Mouse (Mus musculus) heart, adult 18-20 months (tissue): ENCODE data around the gene Serpina1e. TPM values are rescaled to one million over a fixed set of nuclear protein-coding genes. Genes with fewer than 3 reads are reported as not detected.
"Not testable (repeated sequence)": the region's sequence is repeated elsewhere in the genome, so short reads cannot be mapped to it uniquely, and the experiment has no call there.

Source experiments
- DNase-seq, 2 experiments: peaks; one replicate each; pipeline ENCODE4 v3.0.0; 2021 to 2022; ENCODE audit warnings: mixed read lengths in 1 of 2
- total RNA-seq, 2 experiments: library from RNA; stranded (reverse); gene quantifications; 2 replicates each; pipeline ENCODE4 v1.2.3; 2021

Gene Serpina1e
- total RNA-seq, 2 experiments from 2014 or later, result 0.30 to 1.4 TPM

DNA sequence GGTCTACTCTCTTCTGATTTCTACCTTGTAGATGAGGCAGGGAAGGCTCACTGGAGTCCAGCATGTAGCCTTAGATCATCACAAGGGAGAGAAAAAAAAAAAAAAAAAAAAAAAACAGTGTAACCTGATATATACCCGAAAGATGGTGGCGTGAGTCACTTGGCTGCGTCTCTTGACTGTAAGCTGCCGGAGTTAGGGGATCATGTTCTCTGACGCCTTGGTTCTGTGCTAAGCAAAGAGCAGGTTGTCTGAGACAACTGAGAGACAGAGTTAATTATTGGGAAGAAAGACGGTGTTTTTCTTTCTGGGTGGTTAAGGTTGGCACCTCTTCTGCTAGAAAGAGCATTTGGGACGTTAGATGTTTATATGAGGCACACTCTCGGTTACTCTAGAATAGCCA lies 4.1 kb upstream of the Serpina1e start:
- no peak for DNase-seq

DNA sequence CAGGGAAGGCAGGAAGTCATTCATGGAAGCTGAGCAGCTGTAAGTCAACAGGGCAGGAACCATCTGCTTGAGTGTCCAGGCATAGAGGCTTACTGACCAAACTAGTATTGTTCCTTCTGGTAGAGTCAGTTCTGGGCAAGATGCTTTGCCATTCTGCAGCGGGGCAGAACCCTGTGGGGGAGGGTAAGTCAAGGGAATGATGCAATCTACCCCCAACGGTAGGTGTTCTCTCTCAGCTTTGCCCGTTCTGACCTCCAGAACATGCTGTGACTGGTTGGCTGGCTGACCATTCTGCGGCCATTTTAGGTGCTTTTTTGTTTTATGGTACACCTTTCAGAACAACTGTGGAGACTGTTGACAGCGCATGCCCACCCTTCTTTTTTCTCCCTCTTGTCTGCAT lies 3.6 kb upstream of the Serpina1e start:
- no peak for DNase-seq

DNA sequence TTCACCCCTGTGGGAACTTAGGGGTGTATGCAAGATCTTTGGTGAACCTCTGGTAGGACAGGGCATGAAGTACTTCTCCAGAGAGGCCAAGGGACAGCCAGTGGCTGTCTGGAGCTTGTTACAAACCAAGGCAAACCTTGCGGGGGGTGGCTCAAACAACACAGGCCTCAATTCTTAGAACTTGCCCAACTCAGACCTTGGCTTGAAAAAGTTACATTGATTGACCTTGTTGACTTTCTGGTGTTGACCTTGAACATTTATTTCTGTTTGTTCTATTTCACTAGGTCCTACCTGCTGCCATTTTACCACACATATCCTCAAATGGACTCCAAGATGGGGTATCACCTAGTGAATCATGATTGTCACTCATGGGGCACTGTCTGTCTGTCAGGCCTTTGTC lies 2.9 kb upstream of the Serpina1e start:
- DNase-seq, result no peak

DNA sequence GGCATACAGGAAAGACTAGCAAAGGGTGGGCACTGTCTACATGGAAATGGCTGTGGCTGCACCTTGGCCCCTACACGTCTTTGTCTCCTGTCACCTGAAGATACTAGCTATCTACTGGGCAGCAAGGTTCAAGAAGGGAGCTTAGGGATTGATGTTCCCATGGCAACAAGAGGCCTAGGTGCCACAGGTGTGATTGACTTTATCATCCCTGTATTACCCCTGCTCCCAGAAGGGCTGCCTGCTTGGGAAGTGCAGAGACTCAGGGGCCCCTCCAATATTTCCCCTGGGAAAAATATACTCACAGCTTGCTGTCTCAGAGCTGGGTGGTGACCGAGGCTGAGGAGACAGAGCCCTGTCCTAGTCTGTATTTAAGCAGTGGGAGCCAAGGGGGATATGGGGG lies 2.2 kb downstream of the Serpina1e start:
- DNase-seq, result not testable (repeated sequence)

DNA sequence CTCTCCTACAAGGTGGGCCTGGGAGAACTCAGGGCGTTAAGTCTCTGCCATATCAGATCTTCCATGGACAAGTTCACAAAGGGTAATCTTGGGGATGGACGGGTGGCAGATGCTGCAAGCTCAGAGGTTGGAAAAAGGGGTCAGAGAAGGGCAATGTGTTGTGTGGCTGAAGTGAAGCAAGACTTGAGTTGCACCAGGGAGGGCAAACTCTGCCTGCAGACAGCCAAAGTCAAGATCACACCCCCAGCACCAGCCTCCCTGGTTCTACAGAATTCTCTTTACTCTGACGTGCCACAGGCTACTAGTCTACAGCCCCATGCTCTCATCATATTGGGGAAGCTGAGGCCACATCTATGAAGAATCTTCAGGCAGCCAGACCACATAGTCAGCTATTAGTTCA lies 5.8 kb downstream of the Serpina1e start:
- DNase-seq, result not testable (repeated sequence)

DNA sequence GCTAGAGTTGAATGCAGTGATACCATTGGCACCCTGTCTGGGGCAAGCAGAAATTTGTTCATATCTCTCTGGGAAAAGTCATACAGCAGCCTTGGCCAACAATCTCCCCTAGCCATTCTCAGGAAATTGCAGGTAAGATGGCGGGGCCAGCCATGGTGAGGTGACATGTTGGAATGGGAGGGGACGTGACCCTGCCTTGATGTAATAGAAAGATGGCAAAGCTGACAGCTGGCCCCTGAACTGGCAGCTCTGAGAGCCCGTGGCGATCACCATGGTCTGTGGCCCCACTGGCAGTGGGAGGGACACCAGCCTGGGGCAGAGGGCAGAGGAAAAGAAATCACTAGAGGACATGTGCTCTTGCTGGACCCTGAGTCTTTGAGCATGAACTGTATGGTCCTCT lies 12.5 kb downstream of the Serpina1e start:
- DNase-seq, result no peak

DNA sequence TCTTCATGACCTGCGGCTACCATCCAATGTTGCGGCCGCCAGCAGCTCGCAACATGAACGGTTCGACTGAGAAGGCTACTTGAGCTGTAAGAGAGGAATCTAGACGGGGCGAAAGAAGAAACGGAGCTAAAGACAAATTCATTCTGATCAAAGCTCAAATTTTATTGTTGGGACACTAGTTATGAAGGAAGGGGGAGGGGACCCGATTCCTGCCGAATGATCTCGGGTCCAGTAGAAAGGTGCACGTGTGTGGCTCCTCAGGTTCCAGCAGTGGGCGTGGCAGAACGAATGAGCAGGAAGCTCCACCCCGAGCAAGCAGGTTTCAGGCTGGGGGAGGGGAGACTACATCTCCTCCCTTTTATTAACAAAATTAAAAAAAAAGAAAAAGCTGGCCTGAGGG lies 49.6 kb downstream of the Serpina1e start:
- DNase-seq, result not testable (repeated sequence)

DNA sequence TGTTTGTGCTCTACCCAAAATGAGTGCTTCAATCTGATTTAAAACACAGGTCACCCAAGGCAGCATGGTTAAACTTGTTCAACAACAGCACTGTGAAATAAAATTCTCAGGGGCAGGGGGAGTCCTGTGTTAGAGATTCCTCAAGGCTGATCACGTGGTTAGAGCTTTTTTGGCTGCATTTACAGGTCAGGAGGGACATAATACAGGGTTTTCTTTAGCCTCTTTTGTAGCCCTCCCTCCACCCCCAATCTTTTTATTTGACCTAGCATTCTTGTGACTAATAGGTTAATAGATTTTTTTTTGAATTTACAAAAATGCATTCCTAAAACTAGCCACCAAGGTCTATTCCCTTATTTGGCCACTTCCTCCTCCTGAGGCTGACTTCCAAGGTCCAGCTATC lies 51.0 kb downstream of the Serpina1e start:
- DNase-seq, result not testable (repeated sequence)

DNA sequence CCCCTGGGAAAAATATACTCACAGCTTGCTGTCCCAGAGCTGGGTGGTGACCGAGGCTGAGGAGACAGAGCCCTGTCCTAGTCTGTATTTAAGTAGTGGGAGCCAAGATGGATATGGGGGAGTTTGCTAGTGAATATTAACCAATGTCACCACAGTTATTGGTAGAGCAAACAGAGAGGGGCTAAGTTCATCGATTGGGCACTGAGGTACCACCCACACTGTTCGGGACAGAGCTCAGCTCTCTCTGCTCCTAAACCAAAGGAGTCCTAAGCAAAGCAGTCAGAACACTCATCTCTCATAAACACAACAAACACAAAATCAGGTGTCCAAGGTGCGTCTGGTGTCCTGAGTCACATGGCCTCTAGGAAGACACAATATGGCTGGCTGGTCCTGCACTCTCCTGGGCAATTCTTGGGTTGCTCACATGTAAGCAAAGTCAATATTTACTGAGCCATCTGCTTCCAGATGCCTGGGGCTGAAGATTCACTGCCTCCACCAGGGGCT lies 53.9 kb downstream of the Serpina1e start, which contains the start of gene Serpina1c:
TSS of gene Serpina1c (minus strand) at position 51 of the 504 bp plus-strand sequence.
- DNase-seq, result not testable (repeated sequence)

DNA sequence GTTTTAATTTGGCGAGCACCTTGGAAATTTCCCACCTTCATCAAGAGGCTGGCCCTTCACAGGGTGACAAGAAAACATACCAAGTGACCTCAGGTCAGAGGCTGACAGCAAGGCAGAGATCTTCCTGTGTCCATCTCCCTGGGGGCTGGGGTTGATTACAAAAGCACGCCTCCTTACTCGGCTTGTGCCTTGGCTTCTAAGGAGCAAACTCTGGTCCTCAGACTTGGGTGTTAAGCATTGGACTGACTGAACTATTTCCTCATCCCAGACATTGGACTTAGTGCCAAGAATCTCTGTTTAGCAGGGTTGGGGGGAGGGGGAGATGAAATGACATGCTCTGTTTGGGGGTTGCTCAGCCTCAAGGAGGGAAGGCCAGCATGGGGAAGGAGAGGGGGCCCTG lies 56.8 kb downstream of the Serpina1e start:
- peak; percentile 26 to 50 for DNase-seq

Other genes with a start within 250 kb of the Serpina1e start
- under 1 TPM; 0.30 to 0.75 TPM for gene Serpina1d, start 185.4 kb downstream of the Serpina1e start, total RNA-seq
- gene Serpina1b, start 128.6 kb downstream of the Serpina1e start, total RNA-seq, result 1 to 10 TPM in 1 of 2 experiments, under 1 TPM in 1; 0.94 to 2.0 TPM
- not detected for gene Serpina1a, start 95.4 kb downstream of the Serpina1e start, total RNA-seq
- gene Serpina1c, start 54.1 kb downstream of the Serpina1e start, total RNA-seq, result not detected
- gene Serpina11, start 31.0 kb upstream of the Serpina1e start, total RNA-seq, result not detected
- gene Serpina9, start 54.8 kb upstream of the Serpina1e start, total RNA-seq, result under 1 TPM in 1 of 2 experiments, not detected in 1; 0.10 TPM
- under 1 TPM in 1 of 2 experiments, not detected in 1; 0.10 TPM for gene Serpina12, start 85.5 kb upstream of the Serpina1e start, total RNA-seq
- not detected for gene Serpina5, start 142.1 kb upstream of the Serpina1e start, total RNA-seq
- not detected for gene Serpina3a, start 153.7 kb upstream of the Serpina1e start, total RNA-seq
- not detected for gene Serpina3b, start 169.0 kb upstream of the Serpina1e start, total RNA-seq
- 1 to 10 TPM in 1 of 2 experiments, under 1 TPM in 1; 0.79 to 1.2 TPM for gene Serpina3c, start 194.9 kb upstream of the Serpina1e start, total RNA-seq